Mouse (Mus musculus): ENCODE measurements around the gene Arhgap28. TPM values are rescaled to one million over a fixed set of nuclear protein-coding genes. Genes with fewer than 3 reads are reported as not detected.

Gene Arhgap28
- polyA plus RNA-seq, 1 experiment from 2014 or later = 67.0 TPM

GRCm38 (mm10) chr17:67836146-67836895, 167.6 kb downstream of the Arhgap28 start:
- H3K4me3 ChIP-seq (replicated peaks) = no peak overlapping the region
- 94% methylated on average over 20 of the region's 20 CpGs for WGBS
- peaks cover 4% of the 10 kb centered on the region for H3K36me3 ChIP-seq
- ATAC-seq (ENCODE audit: insufficient number of reproducible peaks, insufficient read depth, low FRiP score, low TSS enrichment, low read depth) = no peak
- no peak overlapping the region for H3K27ac ChIP-seq
- no peak overlapping the region for H3K9ac ChIP-seq (replicated peaks)
- H3K9me3 ChIP-seq = 0 out of 2 replicates have a peak, but pooled peaks cover 14% of the 10 kb centered on the region
- H3K4me1 ChIP-seq (replicated peaks) = no peaks in the 10 kb centered on the region
- no peak overlapping the region for H3K4me2 ChIP-seq
- no peaks in the 10 kb centered on the region for H3K27me3 ChIP-seq

- no peaks in the 10 kb centered on the region for H3K27me3 ChIP-seq
- 91% methylated on average over 3 of the region's 3 CpGs for WGBS
- H3K4me1 ChIP-seq (replicated peaks) = no peaks in the 10 kb centered on the region
- no peak overlapping the region for H3K4me3 ChIP-seq (replicated peaks)
- H3K9ac ChIP-seq (replicated peaks) = no peak overlapping the region
- H3K4me2 ChIP-seq = no peak overlapping the region
- no peaks in the 10 kb centered on the region for H3K36me3 ChIP-seq
- no peak for ATAC-seq (ENCODE audit: insufficient number of reproducible peaks, insufficient read depth, low FRiP score, low TSS enrichment, low read depth)
- H3K9me3 ChIP-seq = peaks cover 13% of the 10 kb centered on the region
- no peak overlapping the region for H3K27ac ChIP-seq
Measured at GRCm38 (mm10) chr17:67827431-67827830, 176.5 kb downstream of the Arhgap28 start.

- no peak overlapping the region for H3K4me3 ChIP-seq (replicated peaks)
- no peak for ATAC-seq (ENCODE audit: insufficient number of reproducible peaks, insufficient read depth, low FRiP score, low TSS enrichment, low read depth)
- no peak overlapping the region for H3K27ac ChIP-seq
- no peaks in the 10 kb centered on the region for H3K27me3 ChIP-seq
- no peaks in the 10 kb centered on the region for H3K9me3 ChIP-seq
- H3K4me2 ChIP-seq = no peak overlapping the region
- no peak overlapping the region for H3K9ac ChIP-seq (replicated peaks)
- 94% methylated on average over 10 of the region's 10 CpGs for WGBS
- H3K4me1 ChIP-seq (replicated peaks) = no peaks in the 10 kb centered on the region
- H3K36me3 ChIP-seq = no peaks in the 10 kb centered on the region
Measured at GRCm38 (mm10) chr17:67816916-67817315, 187.0 kb downstream of the Arhgap28 start.

GRCm38 (mm10) chr17:67815720-67816119, 188.2 kb downstream of the Arhgap28 start:
- Histone ChIP-seq H3K4me2 (no peak overlapping the region), H3K9me3 (no peaks in the 10 kb centered on the region), H3K4me1 (replicated peaks) (no peaks in the 10 kb centered on the region), H3K36me3 (no peaks in the 10 kb centered on the region), H3K9ac (replicated peaks) (no peak overlapping the region), H3K27me3 (no peaks in the 10 kb centered on the region), H3K4me3 (replicated peaks) (no peak overlapping the region), H3K27ac (no peak overlapping the region)
- no peak for ATAC-seq (ENCODE audit: insufficient number of reproducible peaks, insufficient read depth, low FRiP score, low TSS enrichment, low read depth)
- WGBS = 93% methylated on average over 11 of the region's 11 CpGs

- Histone ChIP-seq H3K27ac (no peak overlapping the region), H3K4me1 (replicated peaks) (no peaks in the 10 kb centered on the region), H3K9ac (replicated peaks) (no peak overlapping the region), H3K36me3 (no peaks in the 10 kb centered on the region), H3K4me2 (no peak overlapping the region), H3K27me3 (no peaks in the 10 kb centered on the region), H3K4me3 (replicated peaks) (no peak overlapping the region), H3K9me3 (no peaks in the 10 kb centered on the region)
- WGBS = 89% methylated on average over 6 of the region's 6 CpGs
- no peak for ATAC-seq (ENCODE audit: insufficient number of reproducible peaks, insufficient read depth, low FRiP score, low TSS enrichment, low read depth)
Measured at GRCm38 (mm10) chr17:67813666-67814065, 190.3 kb downstream of the Arhgap28 start.

GRCm38 (mm10) chr17:67809171-67809570, 194.7 kb downstream of the Arhgap28 start:
- no peak for ATAC-seq (ENCODE audit: insufficient number of reproducible peaks, insufficient read depth, low FRiP score, low TSS enrichment, low read depth)

More at GRCm38 (mm10) chr17:67809171-67809570, 194.7 kb downstream of the Arhgap28 start:
- Histone ChIP-seq H3K9me3 (no peaks in the 10 kb centered on the region), H3K4me3 (replicated peaks) (no peak overlapping the region), H3K36me3 (no peaks in the 10 kb centered on the region), H3K4me1 (replicated peaks) (no peaks in the 10 kb centered on the region), H3K27ac (no peak overlapping the region), H3K27me3 (no peaks in the 10 kb centered on the region), H3K9ac (replicated peaks) (no peak overlapping the region), H3K4me2 (no peak overlapping the region)
- 93% methylated on average over 16 of the region's 16 CpGs for WGBS
